Mouse (Mus musculus): ENCODE measurements around the gene Chad.

GRCm38 (mm10) chr11:94521219-94521843 lies 43.5 kb upstream of the Chad start, which contains the start of gene Mycbpap:
- TF ChIP-seq EP300 (IDR thresholded peaks at IDR 0.05) = no peak
- TF ChIP-seq CTCF (IDR thresholded peaks at IDR 0.05) = peak; percentile 39
